Mouse (Mus musculus): Measurements from ENCODE around the gene Grid1. TPM values are rescaled to one million over a fixed set of nuclear protein-coding genes. Genes with fewer than 3 reads are reported as not detected.

Grid1 gene
- total RNA-seq, 2 experiments from 2014 or later, result 51.7 to 53.4 TPM

GRCm38 (mm10) chr14:34837145-34837544 is 17.2 kb downstream of the Grid1 start:
- DNase-seq, result no peak

- DNase-seq, result no peak
These were observed 19.1 kb downstream of the Grid1 start for GRCm38 (mm10) chr14:34838999-34839398.

- peak; percentile 52 to 54 for DNase-seq
These were observed 20.0 kb downstream of the Grid1 start for GRCm38 (mm10) chr14:34839898-34840297.

- no peak for DNase-seq
These were observed 23.7 kb downstream of the Grid1 start for GRCm38 (mm10) chr14:34843579-34843978.

- DNase-seq, result no peak
These were observed 24.3 kb downstream of the Grid1 start for GRCm38 (mm10) chr14:34844166-34844565.

- no peak for DNase-seq
These were observed 26.9 kb downstream of the Grid1 start for GRCm38 (mm10) chr14:34846799-34847198.

- no peak for DNase-seq
These were observed 27.7 kb downstream of the Grid1 start for GRCm38 (mm10) chr14:34847625-34848024.

- no peak for DNase-seq
These were observed 41.2 kb downstream of the Grid1 start for GRCm38 (mm10) chr14:34860891-34861780.

- DNase-seq, result no peak
These were observed 47.4 kb downstream of the Grid1 start for GRCm38 (mm10) chr14:34867266-34867665.

GRCm38 (mm10) chr14:34868513-34869260 is 48.8 kb downstream of the Grid1 start:
- DNase-seq, result no peak

GRCm38 (mm10) chr14:34879996-34880395 is 60.1 kb downstream of the Grid1 start:
- DNase-seq, result no peak

GRCm38 (mm10) chr14:34880431-34881421 is 60.8 kb downstream of the Grid1 start:
- peak in 1 of 2 experiments; percentile 31 for DNase-seq

GRCm38 (mm10) chr14:34884194-34884593 is 64.3 kb downstream of the Grid1 start:
- no peak for DNase-seq

GRCm38 (mm10) chr14:34884611-34885010 is 64.7 kb downstream of the Grid1 start:
- DNase-seq, result no peak

- DNase-seq, result peak; percentile 29 to 39
These were observed 72.0 kb downstream of the Grid1 start for GRCm38 (mm10) chr14:34891769-34892532.

- peak; percentile 69 to 75 for DNase-seq
These were observed 76.5 kb downstream of the Grid1 start for GRCm38 (mm10) chr14:34896253-34896982.

GRCm38 (mm10) chr14:34903854-34904253 is 83.9 kb downstream of the Grid1 start:
- DNase-seq, result no peak

GRCm38 (mm10) chr14:34905697-34906096 is 85.8 kb downstream of the Grid1 start:
- no peak for DNase-seq

- DNase-seq, result no peak
These were observed 88.5 kb downstream of the Grid1 start for GRCm38 (mm10) chr14:34908366-34908765.

- no peak for DNase-seq
These were observed 88.9 kb downstream of the Grid1 start for GRCm38 (mm10) chr14:34908804-34909203.

GRCm38 (mm10) chr14:34916315-34916714 is 96.4 kb downstream of the Grid1 start:
- DNase-seq, result no peak

Data from layer of hippocampus, postnatal 36 days (tissue).